Mouse (Mus musculus): ENCODE results near the gene Gas6.

Gas6 gene

DNA sequence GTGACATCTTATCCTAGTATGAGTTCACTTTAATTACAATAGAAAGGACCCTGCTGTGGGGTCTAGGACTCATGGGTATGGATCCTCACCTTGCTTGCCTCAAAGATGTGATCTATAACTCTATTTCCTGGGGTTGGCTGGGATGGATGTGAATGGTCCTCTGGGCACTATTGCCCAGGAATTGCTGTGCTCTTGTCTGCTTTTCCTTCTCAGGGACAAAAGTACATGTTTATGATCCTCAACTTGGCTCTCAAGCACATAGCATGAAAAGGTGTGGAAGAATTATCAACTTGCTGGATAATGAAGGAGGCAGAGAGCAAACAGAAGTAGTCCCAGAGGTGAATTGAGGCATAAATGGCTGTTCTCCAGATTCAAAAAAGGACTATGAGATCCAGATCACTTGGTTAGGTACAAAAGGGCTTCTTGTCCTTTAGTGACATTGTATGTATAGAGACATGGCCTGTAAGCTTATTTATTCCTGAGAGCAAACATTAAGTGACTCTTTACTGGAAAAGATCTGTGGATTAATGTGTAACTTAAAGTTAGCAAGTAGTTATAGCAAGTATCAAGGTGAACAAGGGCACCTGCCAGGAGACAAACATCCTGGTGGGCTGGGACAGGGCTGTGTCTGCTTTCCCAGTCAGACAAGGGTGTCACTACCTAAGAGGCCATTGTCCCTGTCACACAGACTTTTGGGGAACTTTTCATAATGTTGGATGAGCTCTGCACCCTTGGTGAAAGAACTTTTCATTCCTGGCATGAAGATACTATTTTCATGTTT, 10.8 kb upstream of the Gas6 start:
- DNase-seq: no peak

DNA sequence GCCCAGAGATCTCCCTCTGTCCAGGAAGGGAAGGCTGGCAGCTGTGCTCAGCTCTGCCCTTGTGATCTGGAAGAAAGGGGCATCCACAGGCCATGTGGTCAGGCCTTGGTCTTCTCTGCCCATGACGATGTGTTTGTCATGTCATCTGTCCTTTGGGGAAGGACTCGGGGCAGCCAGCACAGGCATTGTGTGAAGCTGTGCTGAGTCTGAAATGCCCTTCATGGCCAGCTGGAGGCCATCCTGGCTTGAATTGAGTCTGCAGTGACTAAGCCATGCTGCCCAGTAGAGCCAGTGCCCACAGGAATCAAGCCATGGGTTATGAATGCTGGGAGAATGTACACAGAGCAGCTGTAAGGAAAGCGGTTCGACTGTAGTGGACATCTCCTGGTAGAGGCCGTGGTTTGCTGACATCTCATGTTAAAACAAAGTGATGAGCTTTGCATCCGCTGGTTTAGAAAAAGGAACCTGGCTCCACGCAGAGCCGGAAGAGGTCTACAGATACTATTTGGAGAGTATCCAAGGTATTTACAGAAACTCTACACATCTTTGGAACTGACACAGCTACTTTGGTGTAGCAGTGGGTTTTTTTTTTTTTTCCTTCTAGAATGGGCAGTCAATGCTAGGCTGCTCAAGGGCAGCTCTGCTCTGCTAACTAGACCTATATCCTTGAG, 9.8 kb upstream of the Gas6 start:
- DNase-seq: no peak

DNA sequence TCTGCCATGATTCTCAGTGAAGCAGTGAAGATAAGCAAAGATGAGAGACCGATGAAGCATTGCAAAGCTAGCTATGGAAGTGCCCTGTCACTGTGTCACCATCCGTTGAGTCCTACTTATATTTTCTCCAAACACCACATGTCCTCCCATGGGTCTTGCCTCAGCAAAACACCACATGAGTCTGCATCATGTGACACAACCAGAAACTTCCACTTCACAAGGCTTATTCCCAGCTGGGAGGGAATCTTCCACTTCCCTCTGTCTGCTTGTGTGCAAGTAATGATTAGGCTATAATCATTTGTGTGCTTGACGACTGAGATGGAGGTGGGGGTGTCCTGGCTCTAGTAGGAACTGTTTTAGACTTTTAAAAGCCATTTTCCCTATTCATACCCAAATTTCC, 6.9 kb upstream of the Gas6 start:
- DNase-seq: no peak

DNA sequence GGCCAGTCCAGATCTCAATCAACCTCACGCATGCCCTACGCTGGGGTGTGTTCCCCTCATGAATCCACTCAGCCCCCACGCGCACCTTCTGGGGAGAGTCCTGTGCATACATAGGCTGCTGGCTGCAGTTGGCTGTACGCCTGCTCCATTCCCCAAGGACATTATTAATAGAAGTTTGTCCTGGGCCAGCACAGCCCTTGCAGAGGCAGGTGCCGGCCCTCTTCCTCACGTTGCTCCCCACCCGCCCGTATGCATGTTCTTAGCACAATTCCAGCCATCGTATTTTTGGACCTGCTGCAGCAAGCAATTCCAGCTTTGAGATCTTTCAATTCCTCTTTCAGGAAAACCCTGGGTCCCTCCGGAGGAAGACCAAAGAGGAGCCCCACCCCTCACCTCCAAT, 1.3 kb downstream of the Gas6 start:
- DNase-seq: no peak

DNA sequence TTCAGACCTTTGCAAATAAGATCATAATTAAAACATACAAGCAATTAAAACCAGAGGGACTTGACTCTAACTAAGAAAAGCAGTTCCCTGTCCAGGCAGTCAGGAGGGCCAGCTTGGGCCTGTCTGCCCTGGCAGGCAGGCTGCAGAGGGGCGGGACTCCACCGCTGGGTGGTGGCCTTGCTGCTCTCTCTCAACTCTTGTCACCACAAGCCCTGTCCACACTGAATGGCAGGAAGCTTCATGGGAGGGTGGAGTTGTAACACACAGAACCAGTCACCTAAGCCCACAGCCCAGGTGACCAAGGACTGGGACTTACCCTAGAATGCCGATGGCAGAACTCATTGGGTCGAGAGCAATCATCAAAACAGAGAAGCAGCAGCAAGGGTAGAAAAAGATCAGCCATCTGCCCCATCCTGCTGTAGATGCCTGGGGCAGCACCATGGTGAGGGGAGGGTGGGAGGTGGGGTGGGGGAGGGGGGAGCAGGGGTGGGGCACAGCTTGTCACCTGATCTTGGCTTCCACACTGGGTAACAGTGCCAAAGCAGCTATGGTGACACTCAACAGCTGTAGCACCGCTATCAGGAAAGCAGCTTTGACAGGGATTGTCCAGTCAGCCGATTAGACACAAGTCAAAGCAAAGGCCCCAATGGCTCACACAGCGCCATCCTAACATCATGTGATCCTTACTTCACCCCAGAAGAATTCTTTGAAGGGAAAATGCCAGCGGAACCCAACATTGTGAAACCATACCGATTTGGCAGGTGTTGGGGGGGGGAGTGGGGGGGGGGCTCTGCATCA, 1.9 kb downstream of the Gas6 start:
- DNase-seq: no peak

GRCm38 (mm10) chr8:13491491-13492010, 2.7 kb downstream of the Gas6 start:
- DNase-seq: no peak

DNA sequence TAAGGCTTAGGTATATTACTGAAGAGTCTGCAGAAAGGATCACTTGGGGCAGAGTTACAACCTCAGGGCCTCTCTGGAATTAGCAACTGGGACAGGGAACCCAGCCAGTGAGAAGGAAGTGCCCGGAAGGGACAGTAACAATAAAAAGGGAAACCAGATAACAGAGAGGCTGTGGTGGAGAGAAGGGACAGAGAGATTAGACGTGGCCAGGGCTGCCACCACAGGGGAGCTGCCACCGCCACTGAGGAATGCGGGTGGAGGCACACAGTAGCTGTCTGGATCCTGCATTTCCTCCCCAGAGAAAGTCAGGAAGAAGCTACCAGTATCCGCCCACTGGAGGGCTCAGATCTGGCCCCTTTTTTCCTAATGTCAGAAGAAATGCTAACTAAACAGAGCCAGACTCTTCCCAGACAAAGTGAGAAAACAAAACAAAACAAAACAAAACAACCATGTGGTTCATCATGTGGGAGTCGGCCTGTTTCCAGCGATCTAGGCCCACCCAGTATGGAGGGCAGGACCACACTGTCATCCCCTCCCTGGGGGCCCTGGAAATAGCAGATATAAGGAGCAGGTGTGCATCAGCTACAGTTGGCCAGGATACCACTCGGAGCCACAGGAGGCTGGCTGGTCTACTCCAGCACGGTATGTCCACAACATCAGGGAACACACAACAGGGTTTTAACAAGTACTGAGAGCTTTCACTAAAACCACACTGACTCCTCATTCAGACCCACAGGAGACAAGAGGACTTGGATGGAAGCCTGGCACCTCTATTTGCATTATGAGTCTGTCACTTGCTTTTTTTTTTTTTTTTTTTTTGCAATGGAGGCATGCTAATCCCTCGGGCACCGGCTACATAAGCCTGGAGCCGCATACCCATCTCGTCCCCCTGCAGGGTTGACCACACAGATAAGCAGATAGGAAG, 4.0 kb downstream of the Gas6 start:
- no peak for DNase-seq

GRCm38 (mm10) chr8:13489351-13489750, 4.9 kb downstream of the Gas6 start:
- DNase-seq: no peak

DNA sequence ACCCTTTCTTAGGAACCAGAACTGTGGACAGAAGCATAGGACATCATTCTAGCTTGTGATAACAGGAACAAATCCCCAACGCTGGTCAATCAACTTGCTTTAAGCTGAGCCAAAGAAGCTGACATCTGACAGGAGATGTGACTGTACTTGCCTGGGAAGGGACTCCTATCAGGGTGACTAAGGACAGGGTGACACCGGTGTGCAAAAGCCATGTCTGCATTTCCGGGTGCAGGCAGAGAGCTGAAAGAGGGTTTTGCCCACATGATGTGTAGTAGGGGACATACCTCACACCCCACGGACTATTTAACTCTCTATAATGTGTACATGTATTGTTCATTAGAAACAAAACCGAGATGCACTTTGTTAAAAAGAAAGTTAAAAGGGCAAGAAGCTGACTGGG, 11.1 kb downstream of the Gas6 start:
- no peak for DNase-seq

DNA sequence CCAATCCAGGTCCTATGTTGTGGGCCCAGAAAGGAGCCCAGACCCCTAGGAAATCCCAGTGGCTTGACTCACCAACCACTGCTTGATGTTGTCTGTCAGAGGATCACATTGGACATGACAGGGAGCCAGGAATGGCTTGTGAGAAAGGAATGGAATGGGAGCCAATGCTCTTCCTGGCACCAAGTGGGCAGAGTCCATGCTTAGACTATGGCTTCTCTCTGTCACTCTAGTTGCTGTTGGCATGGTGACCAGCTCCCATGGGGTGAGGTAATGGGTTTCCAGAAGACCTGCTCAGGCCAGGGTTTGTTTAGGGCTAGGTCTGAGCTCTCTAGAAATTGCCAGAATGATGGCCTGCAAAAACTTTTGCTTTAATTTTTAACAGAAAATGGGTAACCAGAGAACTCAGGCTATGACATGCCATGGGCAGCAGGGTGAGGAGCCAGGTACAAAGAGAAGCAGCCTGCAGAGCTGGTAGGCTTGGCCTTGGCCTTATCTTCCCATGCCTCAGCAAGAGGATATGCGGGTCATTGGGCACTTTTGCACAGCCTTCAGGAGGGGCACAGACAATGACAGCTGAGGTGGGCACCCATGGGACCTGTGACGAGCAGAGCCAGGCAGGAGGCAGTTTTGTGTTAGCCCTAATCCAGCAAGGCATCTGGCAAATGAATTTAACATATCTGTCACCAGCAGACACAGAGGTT, 12.0 kb downstream of the Gas6 start:
- DNase-seq: no peak

- no peak for DNase-seq
These were observed 12.7 kb downstream of the Gas6 start for GRCm38 (mm10) chr8:13481596-13481995.

- no peak for DNase-seq
These were observed 13.2 kb downstream of the Gas6 start for GRCm38 (mm10) chr8:13481089-13481554.

GRCm38 (mm10) chr8:13475892-13476291, 18.4 kb downstream of the Gas6 start:
- DNase-seq: no peak

- DNase-seq: no peak
These were observed 22.0 kb downstream of the Gas6 start for GRCm38 (mm10) chr8:13472284-13472683.

DNA sequence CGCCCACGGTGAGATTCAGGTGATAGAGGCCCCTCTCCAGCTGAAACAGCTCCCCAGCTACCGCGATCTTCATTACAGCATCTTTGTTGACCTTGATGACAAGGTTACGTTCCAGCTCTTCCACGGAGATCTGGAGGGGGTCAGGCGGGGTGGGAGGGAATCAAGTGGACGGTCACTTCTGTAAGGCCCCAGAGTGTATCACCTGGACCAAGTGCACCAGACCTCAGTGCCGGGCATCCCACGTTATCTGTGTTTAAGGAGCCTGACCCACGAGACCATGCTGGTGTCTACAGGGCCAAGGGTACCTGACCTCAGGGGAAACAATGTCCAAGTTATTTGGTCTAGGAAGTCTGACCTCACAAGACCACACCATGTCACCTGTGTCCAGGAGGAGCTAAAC, 22.8 kb downstream of the Gas6 start:
- no peak for DNase-seq

- no peak for DNase-seq
These were observed 25.6 kb downstream of the Gas6 start for GRCm38 (mm10) chr8:13468737-13469136.

DNA sequence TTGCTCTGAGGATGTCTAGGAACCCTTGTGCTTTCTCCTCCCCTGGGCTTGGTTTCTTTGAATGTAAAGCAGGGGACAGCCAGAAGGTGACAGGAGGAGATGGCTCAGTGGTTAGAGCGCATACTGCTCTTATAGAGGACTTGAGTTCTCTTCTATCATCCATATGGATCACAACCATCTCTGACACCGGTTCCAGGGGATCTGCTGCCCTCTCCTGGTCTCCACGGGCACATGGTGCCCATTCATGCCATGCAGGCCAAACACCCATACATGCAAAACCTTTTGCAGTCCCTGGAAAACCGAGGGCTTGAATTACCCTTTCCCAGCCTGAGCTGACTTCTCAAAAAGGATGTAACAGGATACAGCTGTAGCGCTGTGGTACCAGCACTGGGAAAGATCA, 27.3 kb downstream of the Gas6 start:
- peak; percentile 47 for DNase-seq

GRCm38 (mm10) chr8:13465324-13465723, 29.0 kb downstream of the Gas6 start:
- DNase-seq: no peak

DNA sequence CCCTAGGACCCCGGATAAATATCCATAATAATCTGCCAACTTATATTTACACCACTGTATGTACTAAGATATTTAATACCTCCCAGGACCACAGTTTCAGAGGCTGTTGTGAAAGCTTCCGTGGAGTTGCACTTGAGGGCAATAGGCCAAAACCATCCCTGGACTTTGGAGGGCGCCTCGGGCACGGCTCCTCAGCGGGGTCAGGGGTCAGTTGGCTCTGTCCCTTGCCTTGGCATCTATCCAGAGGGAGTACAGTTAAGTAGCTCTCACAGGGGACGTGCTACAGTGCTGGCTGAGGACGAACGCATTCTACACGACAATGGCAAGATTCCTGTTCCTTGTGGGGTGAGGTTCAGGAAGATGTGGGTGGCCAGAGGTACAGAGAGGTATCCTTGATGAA, 31.9 kb downstream of the Gas6 start:
- no peak for DNase-seq

GRCm38 (mm10) chr8:13461843-13462242, 32.4 kb downstream of the Gas6 start:
- DNase-seq: peak; percentile 90

DNA sequence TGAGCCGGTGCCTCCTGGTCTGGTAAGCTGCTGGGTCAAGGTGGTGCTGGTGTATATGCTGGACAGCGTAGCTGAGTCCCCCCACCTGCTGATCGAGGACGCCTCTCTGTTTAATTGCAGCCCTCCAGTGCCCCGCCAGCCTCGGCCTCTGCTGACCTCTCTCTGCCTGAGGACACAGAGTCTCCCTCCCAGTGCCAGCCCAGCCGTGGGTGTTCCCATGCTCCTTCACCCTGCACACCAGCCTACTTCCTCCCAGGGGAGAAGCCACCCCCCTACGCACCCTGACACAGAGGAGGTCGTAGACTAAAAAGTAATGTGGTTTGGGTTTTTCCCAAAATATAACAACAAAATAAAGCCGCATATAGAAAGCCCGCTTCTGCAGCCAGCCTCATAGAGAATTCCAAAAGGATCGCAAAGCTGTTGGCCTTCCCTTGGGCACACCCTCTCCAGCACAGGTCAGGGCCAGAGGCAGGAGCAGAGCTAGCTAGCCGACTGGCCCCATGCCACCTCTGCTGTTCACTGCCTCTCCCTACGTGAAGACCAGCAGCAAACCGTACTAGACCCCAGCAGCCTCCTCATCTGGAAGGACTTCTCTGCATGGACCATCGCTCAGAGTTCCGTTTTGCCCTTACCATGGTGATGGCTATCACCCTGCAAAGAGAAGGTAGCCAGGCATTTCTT, 33.1 kb downstream of the Gas6 start:
- no peak for DNase-seq
